Mouse (Mus musculus): ENCODE measurements around the gene Fkbp8. TPM values are rescaled to one million over a fixed set of nuclear protein-coding genes. Genes with fewer than 3 reads are reported as not detected.
"Not testable (repeated sequence)": the region's sequence is repeated elsewhere in the genome, so short reads cannot be mapped to it uniquely, and the experiment has no call there.

The Fkbp8 gene
- total RNA-seq, 2 experiments from 2014 or later, result 99.3 to 107 TPM

DNA sequence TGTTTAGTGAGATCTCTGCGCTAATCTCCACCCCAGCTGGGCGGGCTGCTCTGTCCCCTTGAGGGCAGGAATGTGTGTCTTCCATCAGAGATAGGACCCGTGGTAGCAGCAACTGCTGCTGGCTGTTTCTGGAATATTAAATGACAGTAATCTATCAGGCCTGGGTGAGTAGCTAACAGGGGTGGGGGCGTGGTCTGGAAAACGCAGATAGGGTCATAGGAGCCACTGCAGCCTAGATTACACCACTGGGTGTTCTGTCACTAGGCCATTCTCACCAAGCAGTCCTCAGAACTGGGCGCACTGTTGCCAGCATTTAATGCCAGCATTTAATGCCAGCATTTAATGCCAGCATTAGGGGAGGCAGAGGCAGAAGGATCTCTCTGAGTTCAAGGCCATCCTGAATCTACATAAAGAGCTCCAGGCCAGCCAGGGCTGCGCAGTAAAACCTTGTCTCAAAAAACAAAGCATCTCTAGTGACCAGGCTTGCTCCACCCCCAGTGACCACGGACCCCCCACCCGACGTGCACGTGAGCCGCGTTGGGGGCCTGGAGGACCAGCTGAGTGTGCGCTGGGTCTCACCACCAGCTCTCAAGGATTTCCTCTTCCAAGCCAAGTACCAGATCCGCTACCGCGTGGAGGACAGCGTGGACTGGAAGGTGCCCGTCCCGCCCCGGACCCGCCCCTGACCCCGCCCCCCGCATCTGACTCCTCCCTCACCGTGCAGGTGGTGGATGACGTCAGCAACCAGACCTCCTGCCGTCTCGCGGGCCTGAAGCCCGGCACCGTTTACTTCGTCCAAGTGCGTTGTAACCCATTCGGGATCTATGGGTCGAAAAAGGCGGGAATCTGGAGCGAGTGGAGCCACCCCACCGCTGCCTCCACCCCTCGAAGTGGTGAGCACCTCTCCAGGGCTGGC lies 26.9 kb upstream of the Fkbp8 start:
- no peak for DNase-seq
- intact Hi-C loops (cut with DNase I), result no loop called here

- intact Hi-C loops (cut with DNase I), result no loop called here
- peak; percentile 53 to 66 for DNase-seq
Measured at GRCm38 (mm10) chr8:70501820-70502529, 25.5 kb upstream of the Fkbp8 start.

- intact Hi-C loops (cut with DNase I), result no loop called here
- no peak for DNase-seq
Measured at GRCm38 (mm10) chr8:70502540-70502939, 25.0 kb upstream of the Fkbp8 start.

DNA sequence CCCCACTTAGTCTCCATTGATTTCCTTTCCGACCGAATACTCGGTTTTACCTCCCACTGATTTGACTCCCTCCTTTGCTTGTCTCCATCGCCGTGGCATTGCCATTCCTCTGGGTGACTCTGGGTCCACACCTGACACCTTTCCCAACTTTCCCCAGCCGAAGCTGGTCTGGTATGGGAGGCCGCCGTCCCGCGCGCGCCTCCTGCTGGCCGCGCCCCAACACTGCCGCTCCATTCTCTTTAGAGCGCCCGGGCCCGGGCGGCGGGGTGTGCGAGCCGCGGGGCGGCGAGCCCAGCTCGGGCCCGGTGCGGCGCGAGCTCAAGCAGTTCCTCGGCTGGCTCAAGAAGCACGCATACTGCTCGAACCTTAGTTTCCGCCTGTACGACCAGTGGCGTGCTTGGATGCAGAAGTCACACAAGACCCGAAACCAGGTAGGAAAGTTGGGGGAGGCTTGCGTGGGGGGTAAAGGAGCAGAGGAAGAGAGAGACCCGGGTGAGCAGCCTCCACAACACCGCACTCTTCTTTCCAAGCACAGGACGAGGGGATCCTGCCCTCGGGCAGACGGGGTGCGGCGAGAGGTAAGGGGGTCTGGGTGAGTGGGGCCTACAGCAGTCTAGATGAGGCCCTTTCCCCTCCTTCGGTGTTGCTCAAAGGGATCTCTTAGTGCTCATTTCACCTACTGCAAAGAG lies 24.3 kb upstream of the Fkbp8 start:
- DNase-seq, result peak; percentile 69 to 71
- intact Hi-C loops (cut with DNase I), result loop anchor here (1.0 kb wide), 1 partner anchor 120 kb away; no protein-coding TSS in a partner anchor

- intact Hi-C loops (cut with DNase I), result loop anchor here (2.0 kb wide), 1 partner anchor 88 kb away; no protein-coding TSS in a partner anchor
- peak; percentile 73 for DNase-seq
Measured at GRCm38 (mm10) chr8:70504291-70504716, 23.2 kb upstream of the Fkbp8 start.

- peak; percentile 58 to 78 for DNase-seq
- intact Hi-C loops (cut with DNase I), result loop anchor here (2.0 kb wide), 1 partner anchor 88 kb away; no protein-coding TSS in a partner anchor
Measured at GRCm38 (mm10) chr8:70504851-70505250, 22.7 kb upstream of the Fkbp8 start.

DNA sequence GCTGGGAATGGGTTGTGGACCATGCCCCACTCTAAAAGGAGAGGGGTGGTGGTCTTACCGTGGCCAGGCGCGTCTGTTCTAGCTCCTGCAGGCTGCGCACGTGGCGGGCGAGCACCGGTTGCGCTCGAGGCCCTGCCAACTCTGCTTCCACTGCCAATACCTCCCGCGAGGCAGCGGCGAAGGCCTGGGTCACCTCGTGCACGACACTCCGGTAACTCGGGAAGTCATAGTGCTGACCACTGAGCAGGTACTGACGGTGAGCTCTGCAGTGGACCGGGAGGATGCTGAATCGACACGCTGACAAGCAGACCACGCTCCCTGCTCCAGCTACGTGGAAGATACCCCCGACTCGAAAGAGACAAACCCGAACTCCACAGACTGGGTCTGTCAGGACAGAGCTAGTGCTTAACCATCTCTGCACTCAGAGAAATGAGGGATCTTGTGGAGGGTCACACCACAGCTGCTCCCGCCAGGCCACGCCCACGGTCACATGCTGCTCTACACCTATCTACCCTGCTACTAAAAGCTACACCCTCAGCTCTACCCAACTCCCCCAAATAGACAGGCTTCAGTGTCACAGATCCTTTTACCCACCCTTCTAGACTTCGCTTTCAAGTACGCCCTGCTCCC lies 21.7 kb upstream of the Fkbp8 start:
- intact Hi-C loops (cut with DNase I), result loop anchor here (2.0 kb wide), 1 partner anchor 89 kb away; no protein-coding TSS in a partner anchor
- DNase-seq, result no peak

- intact Hi-C loops (cut with DNase I), result no loop called here
- peak; percentile 88 to 95 for DNase-seq
Measured at GRCm38 (mm10) chr8:70506328-70507026, 21.0 kb upstream of the Fkbp8 start, which contains the start of gene Rex1bd. TSS of gene Rex1bd (minus strand) at chr8:70506752.

GRCm38 (mm10) chr8:70507027-70507393 lies 20.5 kb upstream of the Fkbp8 start:
- intact Hi-C loops (cut with DNase I), result no loop called here
- DNase-seq, result no peak

DNA sequence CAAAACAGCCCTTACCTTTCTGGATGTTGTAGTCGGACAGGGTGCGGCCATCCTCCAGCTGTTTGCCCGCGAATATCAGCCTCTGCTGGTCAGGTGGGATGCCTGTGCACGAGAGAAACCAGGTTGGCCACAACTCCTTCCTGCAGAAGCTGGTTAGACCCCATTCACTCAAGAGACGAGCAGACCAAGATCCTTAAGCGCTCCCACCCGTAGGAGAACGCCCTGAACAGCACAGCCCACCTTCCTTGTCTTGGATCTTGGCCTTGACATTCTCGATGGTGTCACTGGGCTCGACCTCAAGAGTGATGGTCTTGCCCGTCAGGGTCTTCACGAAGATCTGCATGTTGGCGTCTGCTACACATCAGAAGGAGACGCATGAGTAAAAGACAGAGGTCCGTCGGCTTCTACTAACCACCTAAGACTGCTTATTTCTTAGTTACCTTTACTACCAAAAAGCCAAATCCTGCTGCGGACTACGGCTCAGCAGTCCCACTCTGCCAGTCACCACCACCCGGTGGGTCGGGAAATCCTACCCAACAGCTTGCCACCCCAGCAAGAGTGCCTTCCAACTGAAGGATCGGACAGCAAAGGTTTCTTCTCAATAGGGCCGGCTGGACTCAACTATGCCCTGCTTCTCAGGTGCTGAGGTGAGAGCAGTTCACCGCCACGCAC lies 18.1 kb upstream of the Fkbp8 start:
- no peak for DNase-seq
- intact Hi-C loops (cut with DNase I), result no loop called here

DNA sequence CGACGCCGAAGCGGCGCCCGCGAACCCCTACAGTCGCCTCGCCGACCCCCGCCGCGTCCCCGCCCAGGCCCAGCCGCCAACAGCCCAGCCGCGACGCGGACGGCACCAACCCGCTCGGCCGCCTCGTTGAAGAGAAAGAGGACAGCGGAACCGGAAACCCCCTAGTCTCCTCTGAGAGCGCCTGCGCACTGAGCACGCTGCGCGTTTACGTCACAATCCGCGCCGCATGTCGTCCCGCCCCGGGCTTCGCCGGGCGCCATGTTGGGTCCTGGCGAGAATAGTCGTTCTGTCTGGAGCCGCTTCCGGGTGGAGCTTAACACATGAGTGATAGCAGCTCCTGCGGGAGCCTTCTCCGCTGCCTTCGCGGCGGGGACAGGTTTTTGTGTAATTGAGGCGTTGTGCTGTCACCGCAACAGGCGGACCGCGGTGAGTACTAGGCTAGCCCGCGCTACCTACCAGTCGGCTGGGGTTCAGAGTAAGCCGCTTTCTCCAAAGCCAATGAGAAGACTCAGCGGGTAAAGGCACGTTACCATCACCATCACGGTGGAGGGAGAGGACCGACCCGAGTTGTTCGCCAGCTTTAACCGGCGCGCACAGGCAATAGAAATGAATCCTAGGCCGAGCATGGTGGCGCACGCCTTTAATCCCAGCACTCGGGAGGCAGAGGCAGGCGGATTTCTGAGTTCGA lies 17.2 kb upstream of the Fkbp8 start, which contains the start of gene Uba52:
Gene Uba52, minus strand, starts transcription at position 574 of the 688 bp plus-strand sequence.
- DNase-seq, result peak; percentile 95 to 96
- intact Hi-C loops (cut with DNase I), result no loop called here

GRCm38 (mm10) chr8:70511174-70511573 lies 16.4 kb upstream of the Fkbp8 start:
- intact Hi-C loops (cut with DNase I); DNase-seq: not testable (repeated sequence)

- intact Hi-C loops (cut with DNase I), result no loop called here
- no peak for DNase-seq
Measured at GRCm38 (mm10) chr8:70511770-70512169, 15.8 kb upstream of the Fkbp8 start.

DNA sequence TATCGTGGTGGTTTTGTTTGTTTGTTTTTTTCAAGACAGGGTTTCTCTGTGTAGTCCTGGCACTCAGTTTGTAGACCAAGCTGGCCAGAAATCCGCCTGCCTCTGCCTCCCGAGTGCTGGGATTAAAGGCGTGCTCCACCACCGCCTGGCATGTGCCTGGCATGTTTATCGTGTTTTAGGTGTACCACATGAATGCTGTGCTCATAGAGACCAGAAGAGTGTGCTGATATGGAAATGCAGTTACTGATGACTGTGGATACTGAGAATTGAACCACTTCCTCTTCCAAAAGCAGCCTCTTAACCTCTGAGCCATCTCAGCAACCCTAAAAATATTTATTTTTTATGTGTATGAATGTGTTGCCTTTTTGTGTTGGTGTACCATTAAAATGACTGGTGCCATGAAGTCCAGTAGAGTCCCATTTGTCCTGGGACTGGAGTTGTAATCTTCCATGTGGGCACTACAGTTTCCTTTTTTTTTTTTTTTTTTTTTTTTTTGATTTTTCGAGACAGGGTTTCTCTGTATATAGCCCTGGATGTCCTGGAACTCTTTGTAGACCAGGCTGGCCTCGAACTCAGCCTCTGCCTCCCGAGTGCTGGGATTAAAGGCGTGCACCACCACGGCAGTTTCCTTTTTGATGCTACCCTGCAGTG lies 15.1 kb upstream of the Fkbp8 start:
- intact Hi-C loops (cut with DNase I), result no loop called here
- no peak for DNase-seq

DNA sequence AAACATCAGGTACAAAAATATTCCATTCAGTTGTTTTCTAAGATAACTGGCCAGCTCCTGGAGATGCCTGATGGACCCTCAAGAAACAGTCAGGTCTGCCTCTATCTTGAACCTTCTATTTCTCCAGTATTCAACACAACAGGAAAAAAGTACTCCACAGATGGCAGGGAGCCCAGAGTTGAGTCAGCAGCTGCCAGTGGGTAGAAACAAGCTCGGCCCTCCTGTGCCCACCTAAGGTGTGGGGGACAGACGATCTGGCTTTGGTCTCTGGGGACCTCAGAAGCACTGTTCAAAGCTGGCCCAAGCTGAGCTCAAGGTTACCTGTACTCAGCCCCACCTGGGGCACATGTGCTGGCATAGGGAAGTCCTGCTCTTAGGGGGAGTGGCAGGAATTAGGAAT lies 14.1 kb upstream of the Fkbp8 start:
- intact Hi-C loops (cut with DNase I), result no loop called here
- DNase-seq, result no peak

DNA sequence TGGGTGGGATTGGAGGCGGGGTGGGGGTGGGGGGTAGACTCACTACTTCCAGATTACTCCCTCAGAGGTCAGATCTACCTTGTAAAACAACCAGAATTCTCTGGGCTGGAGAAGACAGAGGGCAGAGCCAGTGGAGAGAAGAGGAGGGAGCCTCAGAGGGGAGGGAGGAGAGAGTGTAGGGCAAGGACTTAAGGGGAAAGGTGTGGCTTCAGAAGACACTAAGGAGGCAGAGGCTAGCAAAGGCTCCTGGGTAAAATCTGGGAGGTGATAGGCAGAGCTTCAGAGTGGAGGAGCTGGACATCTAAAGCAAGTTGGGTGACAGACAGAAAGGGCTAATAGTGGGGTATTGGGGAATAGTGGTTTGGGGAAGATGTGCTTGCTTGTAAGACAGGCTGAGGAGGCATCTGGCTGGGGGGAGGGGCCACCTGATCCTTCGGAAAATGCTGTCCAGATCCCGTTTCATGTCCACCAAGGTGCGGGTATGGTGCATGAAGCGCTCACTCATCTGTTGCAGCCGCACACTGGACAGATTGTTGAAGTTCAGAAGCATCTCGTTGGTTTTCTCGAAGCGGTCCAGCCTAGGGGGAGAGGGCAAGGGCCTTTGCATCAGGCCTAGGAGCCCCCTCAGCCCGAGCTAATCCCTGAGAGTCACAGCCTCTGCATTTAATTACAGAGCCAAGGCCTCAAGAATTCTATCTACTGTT lies 9.4 kb upstream of the Fkbp8 start:
- intact Hi-C loops (cut with DNase I), result no loop called here
- DNase-seq, result no peak

DNA sequence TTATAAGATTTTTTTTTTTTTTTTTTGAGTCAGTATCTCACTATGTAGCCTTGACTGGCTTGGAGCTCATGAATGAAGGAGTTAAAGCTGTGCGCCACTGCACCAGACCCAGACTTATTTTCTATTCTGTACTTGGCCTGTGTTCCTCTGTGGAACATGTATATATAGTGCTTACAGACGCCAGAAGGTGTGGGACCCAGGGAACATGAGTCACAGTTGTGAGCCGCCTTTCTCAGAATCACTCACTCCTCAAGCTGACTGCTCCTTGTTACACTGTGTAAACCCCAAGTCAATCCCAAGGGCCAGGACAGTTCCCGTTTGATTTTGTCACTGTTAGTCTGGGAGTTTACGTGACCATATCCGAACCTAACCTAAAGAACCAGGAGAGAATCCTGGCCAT lies 8.5 kb upstream of the Fkbp8 start:
- DNase-seq, result no peak
- intact Hi-C loops (cut with DNase I), result no loop called here
